Mouse (Mus musculus): ENCODE data around the gene Tbl2.

The Tbl2 gene

GRCm38 (mm10) chr5:135149820-135150178 lies 342 bp downstream of the Tbl2 start:
- no peak for DNase-seq

DNA sequence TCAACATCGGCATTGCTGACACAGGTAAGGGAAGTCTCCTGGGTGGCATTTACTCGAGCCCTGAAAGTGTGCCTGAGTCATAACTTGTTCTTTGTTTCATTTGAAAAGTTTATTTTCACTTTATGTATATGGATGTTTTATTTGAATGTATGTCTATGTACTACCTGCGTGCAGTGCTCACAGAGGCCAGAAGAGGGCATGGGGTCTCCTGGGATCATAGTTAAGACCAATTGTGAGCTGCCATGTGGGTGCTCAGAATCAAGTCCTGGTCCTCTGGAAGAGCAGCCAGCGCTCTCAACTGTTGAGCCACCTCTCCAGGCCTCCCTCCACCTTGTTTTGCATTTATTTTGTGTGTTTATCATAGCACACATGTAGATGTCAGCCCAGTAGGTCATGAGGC lies 7.0 kb downstream of the Tbl2 start:
- no peak for DNase-seq

DNA sequence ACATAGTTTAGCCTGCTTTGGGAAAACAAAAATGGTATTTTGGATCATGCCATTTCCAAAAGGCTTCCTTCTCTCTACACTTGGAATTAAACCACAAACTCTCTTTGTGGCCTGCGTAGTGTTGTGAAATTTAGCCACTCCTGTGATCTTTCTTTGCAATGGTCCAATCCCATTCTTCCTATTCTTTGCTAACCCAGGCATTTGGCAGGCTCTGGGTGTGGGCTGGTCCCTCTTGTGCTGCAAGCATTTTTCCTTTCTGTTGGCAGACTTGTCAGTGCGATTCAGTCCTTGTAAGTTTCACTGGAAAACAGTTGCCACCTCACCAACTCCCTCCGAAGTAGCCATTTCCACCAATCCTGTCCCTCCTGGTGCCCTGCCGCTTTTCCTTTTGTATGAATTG lies 11.8 kb downstream of the Tbl2 start:
- DNase-seq: no peak

DNA sequence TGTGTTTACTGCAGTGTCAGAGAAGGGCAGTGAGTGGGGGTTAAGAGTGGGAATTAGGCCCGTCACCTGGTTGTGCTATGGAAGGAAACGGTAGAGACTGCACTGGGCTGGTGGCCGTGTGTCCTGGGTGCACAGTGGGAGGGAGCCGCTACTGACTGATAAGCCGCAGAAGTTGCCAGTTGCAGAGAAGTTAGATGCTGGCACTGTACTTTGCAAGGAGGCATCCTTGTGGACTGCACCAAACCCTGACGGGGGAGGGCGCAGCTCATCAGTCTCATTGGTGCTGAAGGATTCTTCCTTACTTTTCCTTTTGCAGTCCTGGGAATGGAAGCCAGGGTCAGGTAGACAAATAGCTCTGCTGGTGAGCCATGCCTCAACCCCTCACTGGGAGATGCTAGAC lies 12.2 kb downstream of the Tbl2 start:
- DNase-seq: no peak

GRCm38 (mm10) chr5:135162361-135162760 lies 12.9 kb downstream of the Tbl2 start:
- DNase-seq: peak; percentile 79

DNA sequence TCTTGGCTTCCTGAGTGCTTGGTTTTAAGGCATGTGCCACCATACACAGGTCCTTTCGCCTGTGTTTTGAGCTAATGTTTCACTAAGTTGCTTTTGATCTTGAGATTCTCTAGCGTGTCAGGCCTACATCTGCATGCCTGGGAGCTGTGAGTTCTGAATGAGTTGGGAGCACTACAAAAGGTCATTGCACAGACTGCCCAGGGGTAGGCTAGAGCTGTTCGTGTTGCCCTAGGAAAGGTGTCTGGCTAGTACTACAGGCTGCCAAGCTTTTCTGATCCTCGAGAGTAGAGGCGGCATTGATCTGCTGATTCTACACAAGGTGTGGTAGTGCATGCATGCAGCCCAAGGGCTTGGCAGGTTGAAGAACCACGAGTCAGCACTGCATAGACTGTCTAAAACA lies 13.4 kb downstream of the Tbl2 start:
- peak; percentile 60 for DNase-seq

DNA sequence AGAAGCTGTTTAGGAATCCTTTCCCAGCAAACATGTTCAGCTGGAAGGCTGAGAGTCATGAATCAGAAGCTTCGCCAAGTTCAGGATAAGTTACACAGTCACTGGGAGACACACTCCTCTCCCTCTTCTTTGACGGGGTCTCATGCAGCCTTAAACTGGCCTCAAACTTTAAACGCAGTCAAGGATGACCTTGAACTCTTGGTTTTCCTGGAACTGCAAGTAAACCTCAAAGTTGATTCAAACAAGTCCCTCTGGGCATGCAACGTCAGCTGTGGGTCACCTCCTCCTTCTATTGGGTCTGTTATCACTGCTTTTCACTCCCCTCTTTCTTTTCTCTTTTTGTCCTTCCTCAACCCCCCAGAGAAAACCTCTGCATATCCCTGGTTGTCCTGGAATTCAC lies 17.5 kb downstream of the Tbl2 start:
- no peak for DNase-seq

GRCm38 (mm10) chr5:135167469-135167868 lies 18.0 kb downstream of the Tbl2 start:
- DNase-seq: no peak

DNA sequence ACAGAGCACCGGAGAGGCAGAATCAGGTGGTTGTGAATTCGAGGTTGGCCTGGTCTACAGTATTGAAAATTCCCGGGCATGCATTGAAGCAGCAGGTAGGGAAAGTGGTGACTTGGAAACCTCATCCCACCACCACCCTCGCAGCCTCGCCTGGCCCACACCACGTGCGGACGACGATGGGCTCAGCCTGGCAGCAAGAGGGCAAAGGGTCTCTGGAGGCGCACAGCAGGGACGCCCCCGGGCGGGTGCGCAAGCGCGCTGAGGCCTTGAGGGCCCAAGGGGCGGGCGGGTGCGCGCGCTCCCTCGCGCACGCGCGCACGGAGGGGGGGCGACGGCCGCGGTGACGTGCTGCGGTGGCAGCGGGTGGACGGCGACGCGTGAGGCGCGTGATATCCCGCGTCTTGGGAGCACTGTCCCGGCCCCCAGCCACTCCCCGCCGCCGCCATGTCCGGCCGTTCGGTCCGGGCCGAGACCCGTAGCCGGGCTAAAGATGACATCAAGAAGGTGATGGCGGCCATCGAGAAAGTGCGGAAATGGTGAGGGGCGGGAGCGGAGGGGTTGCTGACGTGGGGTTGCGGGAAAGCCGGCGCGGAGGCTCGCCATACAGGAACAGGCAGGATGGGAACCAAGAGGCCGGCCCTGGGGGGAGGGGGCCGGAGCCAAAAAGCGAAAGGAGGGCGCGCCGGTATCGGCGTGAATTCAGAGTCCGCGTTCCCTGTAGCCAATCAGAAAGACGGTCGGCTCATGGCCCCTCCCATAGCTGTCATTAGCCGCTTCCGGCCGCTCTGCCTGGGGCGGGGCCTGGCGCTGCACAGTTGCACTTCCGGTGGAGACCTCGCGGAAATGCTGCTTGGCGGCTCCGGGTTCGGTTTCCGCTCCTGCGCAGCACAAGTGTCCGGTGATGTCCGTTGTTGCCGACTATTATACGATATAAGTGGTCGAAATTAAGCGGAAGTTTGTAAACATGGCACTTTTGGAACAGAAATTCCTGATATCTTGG lies 18.9 kb downstream of the Tbl2 start, which contains the start of gene Bcl7b:
Bcl7b (plus strand) TSS at position 221 of the 1,000 bp plus-strand sequence.
- peak; percentile 98 for DNase-seq

DNA sequence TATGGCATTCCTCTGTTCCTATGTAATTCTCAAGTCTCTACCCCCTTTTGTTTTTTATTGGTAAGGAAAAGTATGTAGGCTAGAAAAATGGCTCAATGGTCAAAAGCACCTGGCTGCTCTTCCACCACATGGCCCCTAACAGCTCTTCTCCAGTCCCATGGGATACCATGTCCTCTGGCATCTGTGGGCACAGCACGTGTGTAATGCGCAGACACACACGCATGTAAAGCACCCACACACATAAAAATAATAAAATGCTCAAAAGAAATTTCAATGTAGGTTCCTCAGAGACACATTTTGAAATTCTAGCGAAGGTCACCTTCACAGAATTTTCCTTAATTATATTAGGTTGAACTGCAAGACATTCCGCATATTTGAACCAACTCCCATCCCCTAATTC lies 20.0 kb downstream of the Tbl2 start:
- no peak for DNase-seq

- DNase-seq: no peak
Measured at GRCm38 (mm10) chr5:135171688-135172220, 22.3 kb downstream of the Tbl2 start.

DNA sequence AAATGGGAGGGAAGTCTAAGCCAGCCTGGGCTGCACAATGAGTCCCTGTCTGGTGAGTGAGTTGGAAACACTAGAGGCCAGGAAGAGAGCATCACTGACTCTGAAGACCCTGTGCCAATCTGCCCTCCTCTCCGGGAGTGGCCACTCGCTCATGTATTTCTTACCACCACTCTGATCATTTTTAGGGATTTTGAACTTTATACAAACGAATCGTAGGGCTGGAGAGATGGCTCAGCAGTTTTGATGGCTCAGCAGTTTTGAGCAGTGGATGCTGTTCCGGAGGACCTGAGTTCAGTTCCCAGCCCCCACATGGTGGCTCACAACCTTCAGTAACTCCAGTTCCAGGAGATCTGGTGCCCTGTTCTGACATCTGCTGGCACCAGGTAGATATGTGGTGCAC lies 23.5 kb downstream of the Tbl2 start:
- no peak for DNase-seq

GRCm38 (mm10) chr5:135175086-135175485 lies 25.6 kb downstream of the Tbl2 start:
- DNase-seq: no peak

DNA sequence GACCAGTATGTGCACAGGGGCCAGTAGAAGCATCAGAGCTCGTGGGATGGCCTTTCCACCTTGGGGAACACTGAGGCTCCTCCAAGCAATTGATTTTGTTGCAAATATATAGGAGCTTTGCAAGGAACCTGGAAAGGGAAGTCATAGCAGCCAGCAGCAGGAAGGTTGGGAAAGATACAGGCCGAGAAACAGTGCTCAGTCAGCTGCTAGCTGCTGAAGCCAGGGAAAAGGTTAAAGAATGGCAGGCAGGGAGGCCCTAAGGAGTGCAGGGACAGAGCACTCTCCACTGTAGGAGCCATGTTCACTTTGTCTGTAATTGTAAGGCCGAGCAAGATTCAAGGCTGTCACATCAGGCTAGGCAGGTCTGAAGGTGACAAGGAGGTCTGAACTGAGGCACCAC lies 29.1 kb downstream of the Tbl2 start:
- no peak for DNase-seq

GRCm38 (mm10) chr5:135178996-135179395 lies 29.5 kb downstream of the Tbl2 start:
- no peak for DNase-seq

GRCm38 (mm10) chr5:135179616-135180015 lies 30.2 kb downstream of the Tbl2 start:
- no peak for DNase-seq

DNA sequence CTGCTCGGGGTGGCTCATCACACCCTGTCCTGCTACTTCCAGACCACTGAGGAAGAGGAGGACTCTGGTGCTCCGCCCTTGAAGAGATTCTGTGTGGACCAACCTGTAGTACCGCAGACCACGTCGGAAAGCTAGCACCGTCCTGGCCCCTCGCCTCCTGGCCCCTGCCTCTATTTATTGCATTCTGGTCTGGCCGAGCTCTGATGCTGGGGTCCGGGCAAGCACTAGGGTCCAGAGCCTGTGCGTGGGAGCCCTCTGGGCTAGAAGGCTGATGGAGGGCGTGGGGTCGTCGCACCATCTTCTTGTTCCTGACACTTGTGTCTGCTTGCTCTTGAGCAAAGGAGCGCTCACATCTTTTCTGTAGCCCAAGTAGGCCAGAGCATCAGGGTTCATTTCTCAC lies 31.3 kb downstream of the Tbl2 start:
- DNase-seq: no peak

DNA sequence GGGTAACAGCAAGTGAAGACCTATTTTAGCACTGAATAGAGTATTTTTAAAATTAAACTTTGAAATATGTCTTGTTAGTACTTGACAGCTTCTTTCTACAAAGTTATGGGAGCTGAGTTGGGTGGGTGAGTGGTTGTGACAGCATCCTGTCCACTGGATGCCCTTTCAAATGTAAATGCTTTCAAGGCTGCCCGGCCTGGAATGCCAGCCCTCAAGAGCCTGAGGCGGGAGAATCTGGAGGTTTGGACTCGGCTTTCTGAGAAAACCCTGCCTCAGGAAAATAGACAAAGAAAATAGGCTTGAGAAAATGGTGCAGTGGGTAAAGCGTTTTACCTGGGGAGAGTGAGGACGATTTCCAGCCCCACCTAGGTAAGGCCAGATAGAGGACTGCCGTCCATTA lies 32.3 kb downstream of the Tbl2 start:
- no peak for DNase-seq

DNA sequence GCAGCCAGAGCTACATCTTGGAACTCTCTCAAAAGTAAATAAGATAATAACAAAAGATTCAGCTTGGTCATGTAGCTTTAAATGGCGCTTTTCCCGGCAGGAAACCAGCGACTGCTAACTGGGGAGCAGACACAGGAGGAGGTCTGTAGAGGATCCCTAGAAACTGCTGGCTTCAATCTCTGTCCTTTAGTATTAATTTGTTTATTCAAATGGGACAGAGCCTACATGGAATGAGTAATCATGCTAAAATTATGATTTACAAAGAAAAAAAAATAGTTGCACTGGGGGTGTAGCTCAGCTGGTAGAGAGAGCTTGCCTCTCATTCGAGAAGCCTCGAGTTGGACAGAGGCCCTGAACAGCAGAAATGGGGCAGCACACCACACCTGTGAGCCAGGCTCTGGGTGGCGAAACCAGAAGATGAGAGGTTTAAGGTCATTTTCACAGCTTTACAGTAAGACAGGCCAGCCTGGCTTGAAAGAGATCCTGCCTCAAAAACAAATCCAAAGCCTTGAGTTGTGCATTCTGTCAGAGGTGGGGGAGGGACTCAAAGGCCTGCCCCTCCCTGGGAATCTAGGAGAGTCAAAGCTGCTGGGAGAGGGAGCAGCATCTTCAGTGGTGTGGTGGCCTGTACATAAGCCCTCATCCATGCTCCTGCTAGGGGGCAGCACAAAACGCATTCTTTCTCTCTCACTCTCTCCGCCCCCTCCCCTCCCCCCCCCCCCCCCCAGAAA lies 33.8 kb downstream of the Tbl2 start:
- no peak for DNase-seq

GRCm38 (mm10) chr5:135185016-135185415 lies 35.6 kb downstream of the Tbl2 start:
- no peak for DNase-seq

GRCm38 (mm10) chr5:135185596-135185995 lies 36.1 kb downstream of the Tbl2 start:
- peak; percentile 62 for DNase-seq

DNA sequence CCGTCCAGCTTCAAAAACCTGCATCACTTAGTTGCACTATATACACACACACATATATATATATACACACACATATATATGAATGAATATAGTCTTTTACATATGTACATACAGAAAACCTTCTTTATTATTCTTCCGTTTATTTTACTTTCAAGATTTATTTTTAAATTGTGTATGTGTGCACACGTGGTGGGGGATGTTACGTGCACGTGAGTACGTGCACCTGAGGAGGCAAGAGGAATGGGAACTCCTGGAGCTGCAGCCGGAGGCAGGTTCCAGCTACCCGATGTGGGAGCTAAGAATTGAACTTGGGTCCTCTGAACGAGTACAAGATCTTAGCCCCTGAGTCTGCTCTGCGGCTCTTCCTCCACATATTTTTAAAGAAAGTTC lies 36.8 kb downstream of the Tbl2 start:
- no peak for DNase-seq

- peak; percentile 99 for DNase-seq
Measured at GRCm38 (mm10) chr5:135186621-135187348, 37.3 kb downstream of the Tbl2 start, which contains the start of gene Baz1b. Gene Baz1b (plus strand): TSS chr5:135187264.
